Mouse (Mus musculus) ES-Bruce4 (cell line): ENCODE measurements around the gene Krtap6-2. TPM values are rescaled to one million over a fixed set of nuclear protein-coding genes. Genes with fewer than 3 reads are reported as not detected.

ENCODE experiments used
- H3K27ac ChIP-seq: 2 replicates; pipeline ENCODE4 v1.5.1; 2012; ENCODE audit warnings: low read length, inconsistent platforms; ENCODE audit not compliant: insufficient read depth
- H3K27me3 ChIP-seq: 2 replicates; pipeline ENCODE4 v1.6.1; 2012; ENCODE audit warnings: mild to moderate bottlenecking, low read length, inconsistent platforms; ENCODE audit not compliant: control insufficient read depth, poor library complexity, insufficient read depth, severe bottlenecking
- H3K36me3 ChIP-seq: 2 replicates; pipeline ENCODE4 v1.6.1; 2012; ENCODE audit warnings: inconsistent platforms, mild to moderate bottlenecking, low read length, moderate library complexity; ENCODE audit not compliant: control insufficient read depth, poor library complexity, insufficient read depth, severe bottlenecking
- H3K4me1 ChIP-seq: one replicate; pipeline ENCODE4 v1.8.1; 2011; ENCODE audit warnings: low read length; ENCODE audit not compliant: control insufficient read depth, insufficient read depth
- H3K4me3 ChIP-seq: 2 replicates; pipeline ENCODE4 v1.5.1; 2011; ENCODE audit warnings: low read depth, mild to moderate bottlenecking, low read length
- H3K9ac ChIP-seq: 2 replicates; pipeline ENCODE4 v1.6.1; 2012; ENCODE audit warnings: low read depth, mild to moderate bottlenecking, inconsistent platforms; ENCODE audit not compliant: poor library complexity, severe bottlenecking
- H3K9me3 ChIP-seq: replicated peaks from 2 replicates; pipeline ENCODE4 v1.6.1; 2012; ENCODE audit warnings: mild to moderate bottlenecking, low read length, inconsistent platforms; ENCODE audit not compliant: control insufficient read depth, poor library complexity, insufficient read depth, severe bottlenecking
- CTCF ChIP-seq: IDR thresholded peaks from one replicate; pipeline ENCODE4 v1.8.1; 2011; ENCODE audit warnings: low read depth, low read length
- EP300 ChIP-seq: IDR thresholded peaks from 2 replicates; pipeline ENCODE4 v1.6.1; 2011; ENCODE audit warnings: low read depth, low read length; ENCODE audit not compliant: insufficient read depth
- POLR2A ChIP-seq: IDR thresholded peaks from one replicate; pipeline ENCODE4 v1.8.1; 2011; ENCODE audit warnings: low read length; ENCODE audit not compliant: insufficient read depth
- polyA plus RNA-seq: library from polyadenylated mRNA; stranded (reverse); fragments of >200 nt; gene quantifications from 2 replicates; pipeline ENCODE4 v1.2.4, GENCODE M21; 2011; ENCODE audit warnings: low read depth; ENCODE audit not compliant: missing spikeins, insufficient read depth, insufficient read length

Gene Krtap6-2
- polyA plus RNA-seq: not detected in 2 replicates

DNA sequence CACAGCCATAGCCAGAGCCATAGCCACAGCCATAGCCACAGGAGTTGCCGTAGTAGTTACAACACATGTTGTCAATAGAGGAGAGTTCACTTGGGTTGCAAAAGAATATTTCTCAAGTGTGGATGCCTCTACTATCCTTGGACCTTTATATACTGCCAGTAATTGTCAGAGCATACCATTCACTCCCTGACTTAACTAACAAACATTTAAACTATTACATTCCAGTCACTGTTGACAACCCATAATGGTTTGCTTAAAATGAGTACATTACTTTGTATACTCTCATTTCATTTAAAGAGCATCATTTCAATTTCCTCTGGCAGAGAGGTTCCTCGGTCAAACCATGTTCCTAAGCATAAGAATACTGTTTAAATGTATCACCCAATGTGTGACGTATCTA, at the start of gene Krtap6-2:
TSS of gene Krtap6-2 (minus strand) at position 101 of the 400 bp plus-strand sequence.
- Histone ChIP-seq H3K27ac (no peak within 1 kb of the TSS), H3K4me1 (no peaks in the 10 kb centered on the region), H3K9me3 (no peaks in the 10 kb centered on the region; the same call in 1 of the 2 replicates), H3K36me3 (no peaks in the 10 kb centered on the region), H3K27me3 (no peaks in the 10 kb centered on the region), H3K9ac (no peak within 1 kb of the TSS), H3K4me3 (no peak within 1 kb of the TSS)
- TF ChIP-seq EP300 (no peak), CTCF (no peak), POLR2A (no peak)

DNA sequence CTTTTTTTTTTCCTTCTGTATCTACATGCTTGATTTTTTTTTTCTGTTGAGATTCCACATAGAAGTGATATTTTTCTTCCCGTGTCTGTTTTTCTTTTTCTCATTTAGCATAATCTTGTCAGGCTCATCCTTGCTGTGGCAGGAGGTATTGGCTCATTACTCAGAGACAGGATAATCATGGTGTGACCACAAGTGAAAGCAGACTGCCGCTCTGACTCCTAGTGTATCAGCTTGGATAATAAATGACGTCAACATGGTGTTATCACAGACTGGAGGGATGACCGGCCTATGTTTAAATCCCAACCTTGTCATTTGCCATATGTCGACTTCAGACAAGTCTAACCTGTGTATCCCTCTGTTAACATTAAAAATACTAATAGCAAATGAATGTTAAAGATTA, 41.3 kb upstream of the Krtap6-2 start:
- Histone ChIP-seq H3K4me3 (no peak overlapping the region), H3K9me3 (no peaks in the 10 kb centered on the region; the same call in 1 of the 2 replicates), H3K27ac (no peak overlapping the region), H3K36me3 (no peaks in the 10 kb centered on the region), H3K4me1 (no peaks in the 10 kb centered on the region), H3K9ac (no peak overlapping the region), H3K27me3 (no peaks in the 10 kb centered on the region)
- TF ChIP-seq EP300 (no peak), POLR2A (no peak), CTCF (no peak)

DNA sequence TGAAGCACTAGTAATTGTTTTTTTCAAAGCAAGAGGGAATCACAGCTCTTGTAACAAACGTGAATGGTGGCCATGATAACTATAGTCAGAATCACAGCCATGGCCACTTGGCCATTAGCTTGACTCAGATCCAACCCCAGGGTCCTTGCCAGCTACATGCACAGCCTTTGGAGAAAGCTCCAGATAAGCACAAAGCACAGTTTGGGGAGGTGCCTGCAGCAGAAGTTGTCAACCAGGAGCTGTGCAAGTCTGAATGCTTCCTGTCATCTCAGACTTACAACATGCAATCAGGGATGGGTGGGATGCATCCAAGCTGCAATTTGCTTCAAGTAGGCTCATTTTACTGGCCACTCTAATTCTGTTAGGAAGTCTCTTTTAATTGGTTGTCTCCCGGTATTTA, 9.7 kb upstream of the Krtap6-2 start:
- Histone ChIP-seq H3K27ac (no peak overlapping the region), H3K36me3 (no peaks in the 10 kb centered on the region), H3K4me1 (no peaks in the 10 kb centered on the region), H3K27me3 (no peaks in the 10 kb centered on the region), H3K4me3 (no peak overlapping the region), H3K9me3 (no peaks in the 10 kb centered on the region), H3K9ac (no peak overlapping the region)
- TF ChIP-seq CTCF (no peak), EP300 (no peak), POLR2A (no peak)

DNA sequence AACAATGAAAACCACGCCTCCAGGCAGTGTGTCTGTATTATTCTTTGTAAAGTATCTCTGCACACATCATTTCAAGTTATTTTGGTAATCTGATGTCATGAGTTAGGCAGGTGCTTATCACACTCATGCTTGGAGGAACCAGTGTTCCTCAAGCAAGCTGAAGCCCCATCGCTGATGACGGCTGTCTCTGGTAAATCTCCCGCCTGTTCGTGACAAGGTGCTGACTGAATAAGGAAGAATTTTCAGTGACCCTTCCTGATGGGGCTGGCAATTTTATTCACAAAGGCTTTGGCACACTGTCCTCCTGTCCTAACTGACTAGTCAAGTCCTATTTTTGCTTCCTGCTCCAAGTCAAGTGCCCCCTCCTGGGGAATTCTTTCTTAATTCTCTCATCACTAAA, 5.4 kb upstream of the Krtap6-2 start:
- Histone ChIP-seq H3K9ac (no peak overlapping the region), H3K36me3 (no peaks in the 10 kb centered on the region), H3K27me3 (no peaks in the 10 kb centered on the region), H3K27ac (no peak overlapping the region), H3K4me3 (no peak overlapping the region), H3K4me1 (no peaks in the 10 kb centered on the region), H3K9me3 (no peaks in the 10 kb centered on the region; the same call in 1 of the 2 replicates)
- TF ChIP-seq POLR2A: no peak
- no peak for TF ChIP-seq CTCF
- TF ChIP-seq EP300: no peak

DNA sequence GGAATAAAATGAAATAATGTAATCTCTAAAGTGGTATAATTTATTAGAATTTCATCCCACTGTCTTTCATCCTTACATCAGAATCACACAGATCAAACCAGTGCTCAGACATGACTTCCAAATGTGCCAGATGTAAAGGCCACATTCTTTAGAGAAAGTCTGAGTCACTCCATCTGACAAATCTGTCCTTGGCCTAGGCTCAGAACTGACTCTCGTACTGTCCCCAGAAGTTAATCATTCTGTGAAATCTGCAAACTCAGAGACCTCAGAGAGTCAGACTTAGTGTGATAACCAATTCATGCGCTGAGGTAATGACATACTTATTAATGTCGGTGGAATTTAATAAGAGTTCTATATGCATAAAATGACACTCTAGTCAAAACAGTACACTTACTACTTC, 3.6 kb downstream of the Krtap6-2 start:
- H3K9ac ChIP-seq: no peak overlapping the region

DNA sequence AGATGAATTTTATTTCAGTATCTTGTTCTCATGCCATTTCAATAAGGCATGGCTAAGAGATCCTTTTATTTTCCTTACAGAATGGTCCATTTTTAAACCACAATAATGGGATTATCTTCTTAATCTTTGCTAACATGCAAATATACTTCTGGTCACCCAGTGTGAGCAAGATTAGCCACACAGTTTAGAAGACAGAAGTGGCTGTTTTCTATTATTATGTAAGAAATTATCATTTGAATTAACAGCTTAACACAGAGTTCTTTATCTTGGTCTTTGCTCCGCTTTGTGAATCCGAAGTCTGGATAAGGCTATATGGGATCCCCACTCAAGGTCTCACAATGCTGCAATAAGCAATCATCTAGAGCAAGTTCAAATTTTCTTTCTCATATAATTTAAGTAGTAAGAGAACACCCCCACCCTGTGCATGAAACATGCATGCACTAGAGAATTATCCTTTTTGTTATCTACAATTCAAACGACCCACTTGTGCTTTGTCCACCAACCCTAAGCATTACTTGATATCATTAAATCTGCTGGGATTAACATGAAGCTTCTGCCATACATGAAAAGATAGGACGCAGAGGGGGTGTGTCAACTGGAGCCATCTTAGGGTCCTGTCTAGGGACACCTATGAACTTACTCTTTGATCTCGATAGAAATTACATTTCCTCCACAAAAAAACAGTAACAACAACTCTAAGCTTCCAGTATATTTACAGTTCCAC, 9.4 kb downstream of the Krtap6-2 start:
- TF ChIP-seq EP300: no peak
- no peak for TF ChIP-seq POLR2A
- TF ChIP-seq CTCF: no peak
- Histone ChIP-seq H3K27me3 (no peaks in the 10 kb centered on the region), H3K4me1 (no peaks in the 10 kb centered on the region), H3K9me3 (no peaks in the 10 kb centered on the region), H3K36me3 (no peaks in the 10 kb centered on the region), H3K4me3 (no peak overlapping the region), H3K27ac (no peak overlapping the region), H3K9ac (no peak overlapping the region)

More for the DNA sequence above, 3.6 kb downstream of the Krtap6-2 start:
- Histone ChIP-seq H3K36me3 (no peaks in the 10 kb centered on the region), H3K9me3 (no peaks in the 10 kb centered on the region), H3K27ac (no peak overlapping the region), H3K4me1 (no peaks in the 10 kb centered on the region), H3K27me3 (no peaks in the 10 kb centered on the region), H3K4me3 (no peak overlapping the region)
- TF ChIP-seq CTCF (no peak), EP300 (no peak), POLR2A (no peak)
